Mouse (Mus musculus) thymus, postnatal 36 days (tissue): ENCODE results near the gene Sbno1.

Experiments used
- DNase-seq, 2 experiments: peaks; one replicate each; pipeline ENCODE4 v3.0.0; 2022; ENCODE audit warnings: mixed read lengths in 2 of 2

The Sbno1 gene

DNA sequence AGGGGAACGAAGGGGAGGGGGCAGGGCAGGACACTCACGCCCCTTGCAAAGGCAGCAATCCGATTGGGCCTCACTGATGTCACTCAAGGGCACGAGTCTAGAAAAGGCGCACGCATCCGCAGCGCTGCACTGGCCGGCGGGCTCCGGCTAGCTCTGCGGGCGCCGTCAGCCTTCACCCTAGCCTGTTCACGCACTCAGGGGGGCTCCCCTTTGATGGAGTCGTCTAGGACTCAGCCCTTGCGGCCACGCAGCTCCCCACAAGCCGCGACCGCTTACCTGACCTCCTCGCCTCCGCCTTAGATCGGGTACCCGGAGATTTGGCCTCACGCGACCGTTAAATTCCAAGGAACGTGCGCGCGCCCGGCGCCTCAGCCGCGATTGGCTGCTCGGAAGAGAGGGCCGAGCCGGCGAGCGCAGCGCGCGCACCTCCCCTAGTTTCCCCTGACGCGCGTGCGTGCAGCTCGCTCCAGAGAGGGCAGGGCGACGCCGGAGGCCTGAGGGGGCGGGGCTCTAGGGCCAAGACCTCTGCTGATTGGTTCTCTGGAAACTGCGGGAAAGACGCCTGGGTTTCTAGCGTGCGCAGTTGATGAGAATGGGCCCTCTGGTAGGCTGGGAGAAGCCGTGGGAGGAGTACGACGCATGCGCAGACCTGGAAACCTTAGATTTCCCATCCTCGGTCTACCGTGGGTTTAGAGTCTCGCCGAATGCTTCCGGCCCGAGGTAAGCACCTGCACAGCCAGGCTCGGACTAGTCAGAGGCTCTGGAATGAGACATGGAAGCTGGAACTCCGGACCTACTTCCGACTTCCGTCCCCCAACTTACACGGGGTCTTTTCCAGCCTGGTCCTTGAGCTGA, 98.1 kb downstream of the Sbno1 start, which contains the start of the genes Mphosph9 and 2810006K23Rik:
Gene Mphosph9, minus strand, starts transcription at position 463 of the 855 bp plus-strand sequence.
Gene 2810006K23Rik, plus strand, starts transcription at position 580 of the 855 bp plus-strand sequence.
- peak; percentile 99 to 100 for DNase-seq

DNA sequence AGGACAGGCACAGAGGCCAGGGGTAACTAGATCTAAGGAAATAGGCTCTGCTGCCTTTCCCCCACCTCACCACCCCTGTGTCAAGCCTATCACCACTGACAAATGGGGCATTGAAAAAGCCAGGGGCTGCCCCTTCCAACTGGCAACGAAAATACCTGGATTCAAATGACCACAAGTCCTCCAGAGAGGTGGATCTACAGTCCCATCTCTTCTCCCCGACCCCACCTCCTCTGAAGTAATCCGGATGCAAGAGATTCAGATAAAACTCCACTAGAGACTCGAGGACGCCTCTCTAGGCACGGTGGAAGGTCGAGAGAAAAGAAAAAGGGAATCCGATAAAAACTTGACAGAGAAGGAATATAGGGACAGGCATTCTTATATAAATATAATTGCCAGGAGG, 99.0 kb downstream of the Sbno1 start:
- DNase-seq, result peak in 1 of 2 experiments; percentile 26
